Mouse (Mus musculus) midbrain, embryonic 13.5 days (tissue): ENCODE results near the gene Pcbp2. TPM values are rescaled to one million over a fixed set of nuclear protein-coding genes. Genes with fewer than 3 reads are reported as not detected.

Experiments used
- ATAC-seq: fragments of 200-750 bp; cut with Nextera tagmentation; 2 replicates; pipeline ENCODE4 v1.8.0; 2017; ENCODE audit warnings: mild to moderate bottlenecking, moderate TSS enrichment, moderate library complexity
- H3K27ac ChIP-seq: fragments of 300-500 bp; sonication (generic); 2 replicates; pipeline ENCODE4 v1.5.1; 2015; ENCODE audit warnings: inconsistent platforms, mild to moderate bottlenecking, moderate library complexity
- H3K27me3 ChIP-seq: fragments of 300-500 bp; sonication (generic); 2 replicates; pipeline ENCODE4 v1.6.1; 2015; ENCODE audit warnings: mild to moderate bottlenecking, inconsistent platforms
- H3K36me3 ChIP-seq: fragments of 300-500 bp; sonication (generic); 2 replicates; pipeline ENCODE4 v1.6.1; 2015; ENCODE audit warnings: mild to moderate bottlenecking, inconsistent platforms
- H3K4me1 ChIP-seq: fragments of 300-500 bp; sonication (generic); replicated peaks from 2 replicates; pipeline ENCODE4 v1.6.1; 2015; ENCODE audit warnings: inconsistent platforms
- H3K4me2 ChIP-seq: fragments of 300-500 bp; sonication (generic); replicated peaks from 2 replicates; pipeline ENCODE4 v1.6.1; 2015; ENCODE audit warnings: moderate library complexity, mild to moderate bottlenecking, inconsistent platforms
- H3K4me3 ChIP-seq: fragments of 300-500 bp; sonication (generic); replicated peaks from 2 replicates; pipeline ENCODE4 v1.5.1; 2015; ENCODE audit warnings: mild to moderate bottlenecking, inconsistent platforms
- H3K9ac ChIP-seq: fragments of 300-500 bp; sonication (generic); replicated peaks from 2 replicates; pipeline ENCODE4 v1.6.1; 2015; ENCODE audit warnings: mild to moderate bottlenecking, inconsistent platforms
- H3K9me3 ChIP-seq: fragments of 300-500 bp; sonication (generic); 2 replicates; pipeline ENCODE4 v1.6.1; 2016; ENCODE audit warnings: mild to moderate bottlenecking, inconsistent platforms
- WGBS: fragments of 180-500 bp; shearing (Covaris S2); methylation state at CpG from one replicate; pipeline ENCODE4 v1.1.7; 2015; 5-methylcytosine and 5-hydroxymethylcytosine counted together
- polyA plus RNA-seq: library from polyadenylated mRNA; unstranded; fragments of >200 nt; fragmentation: Nextera tagmentation; extraction: Ambion mirVana; gene quantifications from 2 replicates; pipeline ENCODE4 v1.2.1, GENCODE M21; 2015

The Pcbp2 gene
- polyA plus RNA-seq, 1 experiment from 2014 or later = 164 TPM

GRCm38 (mm10) chr15:102510590-102511284 lies 40.4 kb downstream of the Pcbp2 start:
- 3% methylated on average over 30 of the region's 34 CpGs for WGBS

GRCm38 (mm10) chr15:102511285-102511833 lies 41.0 kb downstream of the Pcbp2 start:
- 4% methylated on average over 6 of the region's 6 CpGs for WGBS
- H3K4me2 ChIP-seq = peak overlapping the region; percentile 75
- peak overlapping the region; percentile 69 for H3K9ac ChIP-seq
- ATAC-seq = peak; percentile 18
- H3K27ac ChIP-seq = peak overlapping the region; percentile 91
- peaks cover 9% of the 10 kb centered on the region for H3K36me3 ChIP-seq
- peaks cover 79% of the 10 kb centered on the region for H3K4me1 ChIP-seq
- peak overlapping the region; percentile 58 for H3K4me3 ChIP-seq
- H3K27me3 ChIP-seq = no peaks in the 10 kb centered on the region
- no peaks in the 10 kb centered on the region for H3K9me3 ChIP-seq

More at GRCm38 (mm10) chr15:102510590-102511284, 40.4 kb downstream of the Pcbp2 start:
- Histone ChIP-seq H3K4me1 (peaks cover 74% of the 10 kb centered on the region), H3K9me3 (no peaks in the 10 kb centered on the region), H3K9ac (peak overlapping the region; percentile 69), H3K27ac (peak overlapping the region; percentile 91), H3K27me3 (no peaks in the 10 kb centered on the region), H3K4me2 (peak overlapping the region; percentile 75), H3K36me3 (peaks cover 13% of the 10 kb centered on the region), H3K4me3 (peak overlapping the region; percentile 58)
- peak; percentile 93 for ATAC-seq

- Histone ChIP-seq H3K36me3 (peaks cover 9% of the 10 kb centered on the region), H3K4me1 (peaks cover 79% of the 10 kb centered on the region), H3K27me3 (no peaks in the 10 kb centered on the region), H3K9me3 (no peaks in the 10 kb centered on the region), H3K4me2 (peak overlapping the region; percentile 75), H3K27ac (peak overlapping the region; percentile 91), H3K9ac (peak overlapping the region; percentile 69), H3K4me3 (peak overlapping the region; percentile 58)
- WGBS = 18% methylated on average over 5 of the region's 5 CpGs
- no peak for ATAC-seq
These were observed 41.7 kb downstream of the Pcbp2 start for GRCm38 (mm10) chr15:102512010-102512409.

- Histone ChIP-seq H3K27me3 (no peaks in the 10 kb centered on the region), H3K4me1 (peaks cover 83% of the 10 kb centered on the region), H3K4me2 (peak overlapping the region; percentile 75), H3K36me3 (peaks cover 7% of the 10 kb centered on the region), H3K9ac (peak overlapping the region; percentile 69), H3K9me3 (no peaks in the 10 kb centered on the region), H3K4me3 (peak overlapping the region; percentile 58; the same call in 1 of the 2 replicates), H3K27ac (peak overlapping the region; percentile 91)
- no peak for ATAC-seq
These were observed 42.1 kb downstream of the Pcbp2 start for GRCm38 (mm10) chr15:102512471-102512870.

GRCm38 (mm10) chr15:102513004-102513403 lies 42.7 kb downstream of the Pcbp2 start:
- no peak for ATAC-seq
- H3K27ac ChIP-seq = peak overlapping the region; percentile 91
- no peaks in the 10 kb centered on the region for H3K9me3 ChIP-seq
- H3K4me1 ChIP-seq = peaks cover 84% of the 10 kb centered on the region
- H3K36me3 ChIP-seq = peaks cover 4% of the 10 kb centered on the region; the same call in 1 of the 2 replicates
- WGBS = 87% methylated on average over 3 of the region's 3 CpGs
- peak overlapping the region; percentile 69; the same call in 1 of the 2 replicates for H3K9ac ChIP-seq
- H3K4me3 ChIP-seq = no peak overlapping the region
- H3K27me3 ChIP-seq = no peaks in the 10 kb centered on the region
- H3K4me2 ChIP-seq = peak overlapping the region; percentile 75; the same call in 1 of the 2 replicates

DNA sequence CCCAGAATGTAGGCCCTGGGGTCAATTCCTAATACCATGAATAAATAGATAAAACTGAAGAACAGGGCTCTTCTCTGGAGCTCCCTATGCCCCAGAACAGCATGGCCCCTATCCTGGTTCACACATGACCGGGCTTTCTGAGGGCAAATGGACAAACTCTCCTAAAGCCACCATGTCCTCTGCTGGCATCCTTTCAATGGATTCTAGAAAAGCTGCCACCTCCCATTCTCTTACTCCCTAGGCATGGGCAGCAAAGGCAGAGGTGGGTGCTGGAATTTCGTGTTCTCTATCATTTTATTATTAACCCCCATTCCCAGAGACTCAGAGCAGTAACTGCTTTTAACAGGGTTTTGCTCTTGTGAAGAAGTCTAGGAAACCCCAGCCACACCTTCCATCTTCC lies 44.9 kb downstream of the Pcbp2 start:
- H3K4me2 ChIP-seq = peak overlapping the region; percentile 79
- WGBS = 90% methylated on average over 2 of the region's 2 CpGs
- H3K27ac ChIP-seq = no peak overlapping the region; the same call in 1 of the 2 replicates
- ATAC-seq = no peak
- peaks cover 75% of the 10 kb centered on the region for H3K4me1 ChIP-seq
- H3K36me3 ChIP-seq = no peaks in the 10 kb centered on the region
- H3K9me3 ChIP-seq = no peaks in the 10 kb centered on the region
- H3K27me3 ChIP-seq = no peaks in the 10 kb centered on the region
- H3K9ac ChIP-seq = peak overlapping the region; percentile 87; the same call in 1 of the 2 replicates
- peak overlapping the region; percentile 69 for H3K4me3 ChIP-seq

GRCm38 (mm10) chr15:102515791-102516190 lies 45.5 kb downstream of the Pcbp2 start:
- Histone ChIP-seq H3K27me3 (no peaks in the 10 kb centered on the region), H3K36me3 (peaks cover 3% of the 10 kb centered on the region), H3K4me3 (peak overlapping the region; percentile 69), H3K9ac (peak overlapping the region; percentile 87), H3K4me1 (peaks cover 74% of the 10 kb centered on the region), H3K9me3 (no peaks in the 10 kb centered on the region), H3K4me2 (peak overlapping the region; percentile 79), H3K27ac (peak overlapping the region; percentile 99)
- no peak for ATAC-seq
- WGBS = 49% methylated on average over 4 of the region's 4 CpGs

DNA sequence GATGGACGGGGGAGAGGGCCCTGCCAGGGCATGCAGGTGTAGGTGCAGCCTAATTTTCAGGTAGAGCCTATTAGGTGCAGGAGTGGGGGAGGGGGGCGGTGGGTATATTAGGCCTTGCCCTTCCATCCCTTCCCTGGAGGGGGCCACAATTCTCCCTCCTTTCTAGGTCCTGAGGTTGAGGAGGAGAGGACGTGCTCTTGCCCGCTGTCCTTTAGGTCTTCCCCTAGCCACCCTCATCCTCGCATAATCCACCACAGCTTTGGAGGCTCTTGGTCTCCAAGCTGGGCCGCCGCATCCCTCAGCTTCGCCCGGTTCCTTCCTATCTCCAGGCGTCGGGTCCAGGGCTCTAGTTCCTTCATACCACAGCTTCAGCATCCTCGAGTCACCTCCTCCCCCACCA lies 46.0 kb downstream of the Pcbp2 start:
- Histone ChIP-seq H3K4me2 (peak overlapping the region; percentile 79), H3K4me1 (peaks cover 69% of the 10 kb centered on the region), H3K27ac (peak overlapping the region; percentile 99), H3K27me3 (no peaks in the 10 kb centered on the region), H3K4me3 (peak overlapping the region; percentile 69), H3K36me3 (peaks cover 8% of the 10 kb centered on the region), H3K9ac (peak overlapping the region; percentile 87), H3K9me3 (no peaks in the 10 kb centered on the region)
- ATAC-seq = no peak
- WGBS = under 1% methylated on average over 12 of the region's 12 CpGs

DNA sequence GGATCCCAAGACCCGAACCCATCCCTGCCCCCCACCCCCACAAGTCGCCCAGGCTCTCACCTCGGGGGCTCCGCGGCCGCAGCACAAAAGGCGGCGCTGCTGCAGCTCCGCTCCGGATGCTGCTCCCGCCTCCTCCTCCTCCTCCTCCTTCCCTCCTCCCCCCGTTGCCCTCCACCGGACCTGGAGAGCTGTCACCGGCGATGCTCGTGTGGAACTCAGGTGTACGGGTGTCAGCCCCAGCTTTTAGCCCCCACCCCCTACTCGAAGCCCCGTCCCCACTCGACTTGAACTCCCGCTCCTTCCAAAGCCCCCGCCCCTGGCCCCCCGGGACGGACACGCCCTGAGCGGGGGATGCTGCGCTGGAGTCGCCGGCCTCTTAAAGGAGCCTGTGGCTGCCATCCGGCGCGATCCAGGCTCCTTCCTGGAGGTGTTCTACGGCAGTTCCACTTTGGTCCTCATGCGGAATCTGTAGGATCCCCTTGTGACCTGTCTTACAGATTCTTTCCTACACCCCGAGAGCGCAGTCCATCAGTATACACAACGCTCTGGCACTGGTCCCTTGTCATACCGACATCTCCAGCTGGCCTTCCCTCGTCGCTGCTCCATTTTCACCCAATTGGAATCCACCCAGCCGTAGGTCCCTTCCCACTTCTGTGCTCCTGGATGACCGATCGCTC lies 46.5 kb downstream of the Pcbp2 start, which contains the start of gene Map3k12:
TSS of gene Map3k12 (minus strand) at position 337 of the 677 bp plus-strand sequence.
- Histone ChIP-seq H3K9ac (peak within 1 kb of the TSS; percentile 87), H3K4me1 (peaks cover 63% of the 10 kb centered on the region), H3K4me2 (peak within 1 kb of the TSS; percentile 79), H3K27me3 (no peaks in the 10 kb centered on the region), H3K27ac (peak within 1 kb of the TSS; percentile 99), H3K4me3 (peak within 1 kb of the TSS; percentile 69), H3K36me3 (peaks cover 14% of the 10 kb centered on the region), H3K9me3 (no peaks in the 10 kb centered on the region)
- WGBS = 0% methylated on average over 43 of the region's 43 CpGs
- ATAC-seq = peak; percentile 21

- peak overlapping the region; percentile 87 for H3K9ac ChIP-seq
- peak overlapping the region; percentile 99 for H3K27ac ChIP-seq
- H3K36me3 ChIP-seq = peaks cover 21% of the 10 kb centered on the region
- peak overlapping the region; percentile 69 for H3K4me3 ChIP-seq
- peaks cover 56% of the 10 kb centered on the region for H3K4me1 ChIP-seq
- H3K4me2 ChIP-seq = peak overlapping the region; percentile 79
- no peaks in the 10 kb centered on the region for H3K27me3 ChIP-seq
- under 1% methylated on average over 10 of the region's 10 CpGs for WGBS
- no peaks in the 10 kb centered on the region for H3K9me3 ChIP-seq
- no peak for ATAC-seq
These were observed 47.3 kb downstream of the Pcbp2 start for GRCm38 (mm10) chr15:102517631-102517975.

DNA sequence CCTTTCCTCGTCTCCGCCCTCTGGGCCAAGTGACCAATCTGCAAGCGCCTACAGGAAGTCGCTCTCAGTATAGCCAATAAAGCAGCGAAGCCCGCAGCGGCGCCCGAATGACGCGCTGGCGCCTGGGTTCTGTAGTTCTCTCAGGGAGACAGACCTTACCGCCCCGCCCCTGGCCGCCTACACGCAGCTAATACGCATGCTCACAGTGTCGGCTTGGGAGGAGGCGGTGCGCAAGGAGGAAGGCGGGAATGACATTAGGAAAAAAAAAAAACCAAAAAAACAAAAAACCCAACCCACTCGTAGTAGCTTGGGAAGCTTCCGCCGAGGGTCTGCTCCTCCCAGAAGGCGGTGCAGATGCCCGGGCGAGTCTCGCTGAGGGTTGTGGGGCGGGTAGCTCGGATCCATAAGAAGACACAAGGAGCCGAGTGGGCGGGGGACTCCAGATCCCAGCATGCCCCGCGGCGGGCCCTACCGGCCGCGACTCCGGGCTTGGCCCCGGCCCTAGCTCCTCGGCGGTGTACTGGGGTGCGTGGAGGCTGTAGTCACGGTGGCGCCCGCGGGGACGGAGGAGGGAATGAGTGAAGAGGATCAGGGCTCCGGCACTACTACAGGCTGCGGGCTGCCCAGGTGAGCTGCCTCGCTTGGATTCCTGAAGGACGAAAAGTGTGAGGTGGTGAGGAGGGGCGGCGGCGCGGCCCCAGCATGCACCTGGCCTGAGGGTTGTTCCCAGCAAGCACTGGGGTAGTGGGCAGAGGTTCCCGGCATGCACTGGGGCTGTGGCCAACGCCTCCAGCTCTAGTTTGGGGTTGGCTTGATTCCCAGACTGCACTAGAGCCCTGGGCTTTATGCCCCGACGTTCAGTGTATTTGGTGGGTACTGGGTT lies 47.9 kb downstream of the Pcbp2 start, which contains the start of gene Tarbp2:
TSS of gene Tarbp2 (plus strand) at position 217 of the 883 bp plus-strand sequence.
- ATAC-seq = peak; percentile 92
- Histone ChIP-seq H3K27me3 (no peaks in the 10 kb centered on the region), H3K9me3 (no peaks in the 10 kb centered on the region), H3K4me3 (peak within 1 kb of the TSS; percentile 69), H3K36me3 (peaks cover 26% of the 10 kb centered on the region), H3K4me1 (peaks cover 50% of the 10 kb centered on the region), H3K9ac (peak within 1 kb of the TSS; percentile 87), H3K27ac (peak within 1 kb of the TSS; percentile 99), H3K4me2 (peak within 1 kb of the TSS; percentile 79)
- under 1% methylated on average over 60 of the region's 60 CpGs for WGBS
